Mouse (Mus musculus): ENCODE data around the gene Vmn1r191. TPM values are rescaled to one million over a fixed set of nuclear protein-coding genes. Genes with fewer than 3 reads are reported as not detected.

Vmn1r191 gene
- not detected in 2 replicates for polyA plus RNA-seq (2012; rRNA removed)

DNA sequence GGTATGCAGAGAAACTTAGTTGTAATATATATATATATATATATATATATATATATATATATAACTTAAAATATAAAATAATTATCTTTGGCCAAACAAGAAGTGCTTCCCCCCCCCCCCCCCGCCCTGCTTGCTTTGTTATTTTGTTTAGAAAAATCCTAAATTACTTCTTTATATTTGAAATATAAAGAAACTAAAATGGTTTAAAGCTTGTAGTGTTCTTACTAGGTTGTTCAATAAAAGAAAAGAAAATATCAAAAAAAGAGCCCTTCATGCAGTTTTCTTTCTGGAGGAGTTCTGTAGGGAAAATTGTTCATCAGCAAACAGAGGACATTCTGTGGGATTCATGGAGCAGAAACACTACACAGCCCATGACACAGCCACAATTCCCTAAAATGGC lies at the start of gene Vmn1r191:
Gene Vmn1r191 (minus strand): TSS at position 101 of the 400 bp plus-strand sequence.

DNA sequence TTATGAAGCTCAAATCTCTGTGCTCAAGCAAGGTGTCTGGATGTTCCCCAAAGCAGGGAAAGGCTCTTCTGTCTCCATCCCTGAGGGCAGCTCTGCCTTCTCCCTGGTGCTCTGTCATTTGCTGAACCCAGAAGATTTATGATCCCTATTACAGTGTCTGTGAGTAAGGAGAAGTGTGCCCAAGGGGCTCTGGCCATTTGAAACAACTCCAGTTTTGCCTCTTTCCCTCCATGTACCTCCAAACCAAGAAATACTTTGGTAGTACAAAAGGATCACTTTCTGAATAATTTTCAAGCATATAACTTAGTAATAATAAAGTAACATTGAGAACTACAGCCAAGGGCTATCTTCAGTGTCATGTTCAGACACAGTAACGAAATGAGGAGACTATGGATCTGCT lies 39.3 kb upstream of the Vmn1r191 start, which contains the start of gene Vmn1r193:
Gene Vmn1r193 (minus strand): TSS at position 101 of the 400 bp plus-strand sequence.

DNA sequence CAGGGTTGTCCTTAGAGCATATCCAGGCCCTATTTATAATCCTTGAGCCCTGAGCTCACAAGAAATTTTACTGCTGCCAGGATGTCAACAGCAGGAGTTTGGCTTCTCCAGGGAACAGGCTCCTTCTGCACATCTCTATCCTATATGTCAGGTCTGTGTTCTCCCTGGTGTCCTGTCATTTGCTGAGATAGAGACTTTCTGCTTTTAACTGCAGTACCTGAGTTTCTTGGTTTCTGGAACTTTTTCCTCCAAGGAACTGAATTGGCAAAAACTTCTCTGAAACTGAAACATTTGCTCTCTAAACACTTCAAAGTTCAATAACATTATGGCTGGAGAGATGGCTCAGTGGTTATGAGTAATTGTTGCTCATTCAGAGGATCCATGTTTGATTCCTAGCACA lies 7.3 kb upstream of the Vmn1r191 start, which contains the start of gene Vmn1r192:
Gene Vmn1r192 (minus strand): TSS at position 101 of the 400 bp plus-strand sequence.

Other genes with a start within 250 kb of the Vmn1r191 start
- gene Zfp184, start 238.9 kb downstream of the Vmn1r191 start, polyA plus RNA-seq (2012; rRNA removed) = 0.06 and 0.16 TPM in 2 replicates
- gene Pom121l2, start 202.8 kb downstream of the Vmn1r191 start, polyA plus RNA-seq (2012; rRNA removed) = not detected in 2 replicates
- gene Prss16, start 174.2 kb downstream of the Vmn1r191 start, polyA plus RNA-seq (2012; rRNA removed) = 1.2 and 1.6 TPM in 2 replicates
- 37.2 and 61.6 TPM in 2 replicates for gene Hist1h2ah, start 148.4 kb downstream of the Vmn1r191 start, polyA plus RNA-seq (2012; rRNA removed)
- gene Hist1h2bk, start 148.1 kb downstream of the Vmn1r191 start, polyA plus RNA-seq (2012; rRNA removed) = 27.3 and 32.1 TPM in 2 replicates
- 12.2 and 15.0 TPM in 2 replicates for gene Hist1h4i, start 142.6 kb downstream of the Vmn1r191 start, polyA plus RNA-seq (2012; rRNA removed)
- gene Hist1h2ag, start 141.0 kb downstream of the Vmn1r191 start, polyA plus RNA-seq (2012; rRNA removed) = 7.1 and 13.4 TPM in 2 replicates
- gene Hist1h2bj, start 140.8 kb downstream of the Vmn1r191 start, polyA plus RNA-seq (2012; rRNA removed) = 14.1 and 15.9 TPM in 2 replicates
- gene Vmn1r188, start 99.5 kb downstream of the Vmn1r191 start, polyA plus RNA-seq (2012; rRNA removed) = not detected in 2 replicates
- gene Vmn1r189, start 78.1 kb downstream of the Vmn1r191 start, polyA plus RNA-seq (2012; rRNA removed) = not detected in 2 replicates
- gene Vmn1r192, start 7.2 kb upstream of the Vmn1r191 start, polyA plus RNA-seq (2012; rRNA removed) = not detected in 2 replicates
- not detected in 2 replicates for gene Vmn1r193, start 39.2 kb upstream of the Vmn1r191 start, polyA plus RNA-seq (2012; rRNA removed)
- not detected in 2 replicates for gene Vmn1r194, start 60.2 kb upstream of the Vmn1r191 start, polyA plus RNA-seq (2012; rRNA removed)
- not detected in 2 replicates for gene Vmn1r195, start 86.6 kb upstream of the Vmn1r191 start, polyA plus RNA-seq (2012; rRNA removed)
- not detected in 2 replicates for gene Vmn1r196, start 106.0 kb upstream of the Vmn1r191 start, polyA plus RNA-seq (2012; rRNA removed)
- not detected in 2 replicates for gene Vmn1r197, start 140.6 kb upstream of the Vmn1r191 start, polyA plus RNA-seq (2012; rRNA removed)
- not detected in 2 replicates for gene Vmn1r198, start 166.4 kb upstream of the Vmn1r191 start, polyA plus RNA-seq (2012; rRNA removed)
- not detected in 2 replicates for gene Vmn1r199, start 195.8 kb upstream of the Vmn1r191 start, polyA plus RNA-seq (2012; rRNA removed)
- not detected in 2 replicates for gene Vmn1r200, start 206.4 kb upstream of the Vmn1r191 start, polyA plus RNA-seq (2012; rRNA removed)